Mouse (Mus musculus) MEL (cell line): ENCODE measurements around the gene Kirrel2. TPM values are rescaled to one million over a fixed set of nuclear protein-coding genes. Genes with fewer than 3 reads are reported as not detected.
"Not testable (repeated sequence)": the region's sequence is repeated elsewhere in the genome, so short reads cannot be mapped to it uniquely, and the experiment has no call there.

ENCODE experiments used
- DNase-seq: peaks from one replicate; pipeline ENCODE4 v3.0.0; 2011; ENCODE audit warnings: low read depth, low spot score
- H3K27ac ChIP-seq: 2 replicates; pipeline ENCODE4 v1.5.1; 2012; ENCODE audit warnings: low read depth, mild to moderate bottlenecking, control low read depth, low read length, moderate library complexity; ENCODE audit not compliant: control insufficient read depth
- H3K27me3 ChIP-seq, 2 experiments: fragments of 150-350 bp in 1 of 2; sonication (generic) in 1 of 2; 2 replicates each; pipeline ENCODE4 v1.6.1; 2012; ENCODE audit warnings: low read length in 2 of 2, mild to moderate bottlenecking in 2 of 2, improper control_type of control experiment in 1 of 2, moderate library complexity in 1 of 2; ENCODE audit not compliant: insufficient read depth in 2 of 2, control insufficient read depth in 1 of 2
- H3K36me3 ChIP-seq, 2 experiments: 2 replicates each; pipeline ENCODE4 v1.6.1; 2012 to 2014; ENCODE audit warnings: low read length in 2 of 2, improper control_type of control experiment in 1 of 2, inconsistent platforms in 1 of 2, mild to moderate bottlenecking in 1 of 2; ENCODE audit not compliant: insufficient read depth in 2 of 2, control insufficient read depth in 1 of 2
- H3K4me1 ChIP-seq, 2 experiments: fragments of 150-350 bp in 1 of 2; sonication (generic) in 1 of 2; 2 replicates each; pipeline ENCODE4 v1.6.1; 2012; ENCODE audit warnings: low read length in 2 of 2, improper control_type of control experiment in 1 of 2, mild to moderate bottlenecking in 1 of 2; ENCODE audit not compliant: insufficient read depth in 2 of 2, control insufficient read depth in 1 of 2
- H3K4me3 ChIP-seq, 2 experiments: fragments of 150-350 bp in 1 of 2; sonication (generic) in 1 of 2; 2 replicates each; pipeline ENCODE4 v1.5.1; 2012; ENCODE audit warnings: low read depth in 2 of 2, low read length in 2 of 2, mild to moderate bottlenecking in 2 of 2, moderate library complexity in 2 of 2, control low read depth in 1 of 2, improper control_type of control experiment in 1 of 2; ENCODE audit not compliant: control insufficient read depth in 1 of 2, insufficient read depth in 1 of 2
- H3K79me2 ChIP-seq: 2 replicates; pipeline ENCODE4 v1.6.1; 2012; ENCODE audit warnings: mild to moderate bottlenecking, low read length, moderate library complexity; ENCODE audit not compliant: control insufficient read depth, poor library complexity, insufficient read depth
- H3K9ac ChIP-seq: 2 replicates; pipeline ENCODE4 v1.6.1; 2012; ENCODE audit warnings: low read depth, mild to moderate bottlenecking, control low read depth, low read length, moderate library complexity; ENCODE audit not compliant: control insufficient read depth, poor library complexity, severe bottlenecking
- H3K9me3 ChIP-seq: fragments of 150-350 bp; sonication (generic); replicated peaks from 2 replicates; pipeline ENCODE4 v1.6.1; 2012; ENCODE audit warnings: mild to moderate bottlenecking, low read length, improper control_type of control experiment, moderate library complexity; ENCODE audit not compliant: insufficient read depth
- BHLHE40 ChIP-seq: IDR thresholded peaks from 2 replicates; pipeline ENCODE4 v1.6.1; 2012; ENCODE audit warnings: low read depth, mild to moderate bottlenecking, inconsistent platforms, low read length, improper control_type of control experiment, borderline replicate concordance
- CHD1 ChIP-seq: IDR thresholded peaks from 2 replicates; pipeline ENCODE4 v1.6.1; 2012; ENCODE audit warnings: low read depth, mild to moderate bottlenecking, inconsistent platforms, low read length, improper control_type of control experiment
- ETS1 ChIP-seq: IDR thresholded peaks from 2 replicates; pipeline ENCODE4 v1.6.1; 2012; ENCODE audit warnings: low read depth, mild to moderate bottlenecking, inconsistent platforms, low read length, improper control_type of control experiment, moderate library complexity
- HCFC1 ChIP-seq: IDR thresholded peaks from 2 replicates; pipeline ENCODE4 v1.6.1; 2012; ENCODE audit warnings: low read depth, mild to moderate bottlenecking, inconsistent platforms, low read length, improper control_type of control experiment, moderate library complexity
- MAFK ChIP-seq: IDR thresholded peaks from 2 replicates; pipeline ENCODE4 v1.6.1; 2011; ENCODE audit warnings: low read depth, mild to moderate bottlenecking, low read length, improper control_type of control experiment, borderline replicate concordance
- MAX ChIP-seq: IDR thresholded peaks from 2 replicates; pipeline ENCODE4 v1.6.1; 2011; ENCODE audit warnings: low read length, improper control_type of control experiment
- MYB ChIP-seq: IDR thresholded peaks from 2 replicates; pipeline ENCODE4 v1.6.1; 2011; ENCODE audit warnings: mild to moderate bottlenecking, low read depth, low read length, improper control_type of control experiment
- MYC ChIP-seq: IDR thresholded peaks from 2 replicates; pipeline ENCODE4 v1.6.1; 2011; ENCODE audit warnings: low read depth, mild to moderate bottlenecking, low read length, improper control_type of control experiment, moderate library complexity
- POLR2AphosphoS2 ChIP-seq: IDR thresholded peaks from 2 replicates; pipeline ENCODE4 v1.6.1; 2011; ENCODE audit warnings: low read length, improper control_type of control experiment
- POLR2AphosphoS5 ChIP-seq: IDR thresholded peaks from 2 replicates; pipeline ENCODE4 v1.6.1; 2012; ENCODE audit warnings: low read depth, borderline replicate concordance, mild to moderate bottlenecking, inconsistent platforms, low read length, moderate library complexity, mixed read lengths
- RCOR1 ChIP-seq: IDR thresholded peaks from 2 replicates; pipeline ENCODE4 v1.6.1; 2012; ENCODE audit warnings: low read depth, mild to moderate bottlenecking, inconsistent platforms, low read length, improper control_type of control experiment
- SIN3A ChIP-seq: IDR thresholded peaks from 2 replicates; pipeline ENCODE4 v1.6.1; 2012; ENCODE audit warnings: low read length, improper control_type of control experiment, inconsistent platforms
- USF1 ChIP-seq: IDR thresholded peaks from 2 replicates; pipeline ENCODE4 v1.6.1; 2014; ENCODE audit warnings: low read depth, mild to moderate bottlenecking, inconsistent platforms, low read length, improper control_type of control experiment, moderate library complexity
- ZC3H11A ChIP-seq: IDR thresholded peaks from 2 replicates; pipeline ENCODE4 v1.6.1; 2012; ENCODE audit warnings: low read depth, mild to moderate bottlenecking, inconsistent platforms, low read length, improper control_type of control experiment
- ZMIZ1 ChIP-seq: IDR thresholded peaks from 2 replicates; pipeline ENCODE4 v1.6.1; 2012; ENCODE audit warnings: low read depth, mild to moderate bottlenecking, inconsistent platforms, low read length, improper control_type of control experiment, moderate library complexity
- ZNF384 ChIP-seq: IDR thresholded peaks from 2 replicates; pipeline ENCODE4 v1.6.1; 2012; ENCODE audit warnings: low read depth, mild to moderate bottlenecking, inconsistent platforms, low read length, improper control_type of control experiment
- polyA plus RNA-seq, 2 experiments: library from polyadenylated mRNA; stranded (reverse) in 1 of 2; unstranded in 1 of 2; fragments of >175 nt in 1 of 2; fragments of >200 nt in 1 of 2; gene quantifications; 2 replicates each; pipeline versions ENCODE4 v1.2.1 to v1.2.4; 2012; ENCODE audit warnings: low replicate concordance in 2 of 2, low read depth in 1 of 2; ENCODE audit not compliant: insufficient read length in 2 of 2, insufficient read depth in 1 of 2, missing spikeins in 1 of 2
- total RNA-seq: library from RNA; depleted of rRNA; stranded (reverse); fragments of 300-350 nt; gene quantifications from 2 replicates; pipeline ENCODE4 v1.2.3, GENCODE M21; 2012

Kirrel2 gene
- total and polyA plus RNA-seq, 3 experiments, result not detected

GRCm38 (mm10) chr7:30477415-30478381 is 20.2 kb upstream of the Kirrel2 start:
- H3K27ac ChIP-seq, result no peak overlapping the region
- no peaks in the 10 kb centered on the region for H3K9me3 ChIP-seq
- no peaks in the 10 kb centered on the region for H3K4me1 ChIP-seq
- no peak for DNase-seq
- TF ChIP-seq MAFK, result no peak
- TF ChIP-seq POLR2AphosphoS2, result no peak
- TF ChIP-seq HCFC1, result no peak
- no peak for TF ChIP-seq CHD1
- no peak for TF ChIP-seq BHLHE40
- no peak for TF ChIP-seq ZNF384
- no peak for TF ChIP-seq MYB
- TF ChIP-seq ETS1, result no peak
- TF ChIP-seq MAX, result no peak
- no peak for TF ChIP-seq RCOR1
- TF ChIP-seq USF1, result no peak
- TF ChIP-seq ZC3H11A, result no peak
- no peak for TF ChIP-seq ZMIZ1
- no peak for TF ChIP-seq MYC
- TF ChIP-seq POLR2AphosphoS5, result no peak
- TF ChIP-seq SIN3A, result no peak
- no peaks in the 10 kb centered on the region for H3K36me3 ChIP-seq
- no peak overlapping the region for H3K9ac ChIP-seq
- no peak overlapping the region for H3K4me3 ChIP-seq
- peaks cover 0 to 1% of the 10 kb centered on the region in 2 experiments; a peak in 2 of 4 replicates for H3K27me3 ChIP-seq
- no peaks in the 10 kb centered on the region for H3K79me2 ChIP-seq

- H3K4me1 ChIP-seq, DNase-seq, H3K27ac ChIP-seq, H3K79me2 ChIP-seq, H3K9ac ChIP-seq, H3K36me3 ChIP-seq, H3K4me3 ChIP-seq, H3K27me3 ChIP-seq, H3K9me3 ChIP-seq: not testable (repeated sequence)
These were observed 18.6 kb upstream of the Kirrel2 start for GRCm38 (mm10) chr7:30476136-30476535.
